Mouse (Mus musculus) thymus, postnatal 10 days (tissue): ENCODE results near the gene Oxct2a.
"Not testable (repeated sequence)": the region's sequence is repeated elsewhere in the genome, so short reads cannot be mapped to it uniquely, and the experiment has no call there.

Source experiments
- DNase-seq, 2 experiments: peaks; one replicate each; pipeline ENCODE4 v3.0.0; 2021; ENCODE audit warnings: low spot score in 2 of 2

Gene Oxct2a

DNA sequence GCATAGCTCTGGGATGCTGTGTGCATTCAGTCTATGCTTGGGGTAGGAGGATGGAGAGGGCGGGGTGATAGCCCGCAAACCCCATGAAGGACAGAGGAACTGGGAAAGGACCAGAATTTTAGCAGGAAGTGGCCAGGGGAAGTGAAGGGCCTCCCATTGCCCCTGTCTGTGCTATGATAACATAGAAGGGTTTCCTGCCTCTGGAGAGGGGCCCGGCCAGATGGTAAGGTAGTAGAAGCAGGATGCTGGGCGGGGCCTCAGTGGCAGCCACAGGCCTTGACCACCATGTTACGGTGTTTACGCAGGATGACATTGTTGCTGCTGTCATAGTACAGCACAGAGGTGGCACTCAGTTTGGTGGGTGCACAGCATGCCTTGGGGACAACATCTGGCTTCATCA, 10.4 kb downstream of the Oxct2a start:
- DNase-seq: no peak

DNA sequence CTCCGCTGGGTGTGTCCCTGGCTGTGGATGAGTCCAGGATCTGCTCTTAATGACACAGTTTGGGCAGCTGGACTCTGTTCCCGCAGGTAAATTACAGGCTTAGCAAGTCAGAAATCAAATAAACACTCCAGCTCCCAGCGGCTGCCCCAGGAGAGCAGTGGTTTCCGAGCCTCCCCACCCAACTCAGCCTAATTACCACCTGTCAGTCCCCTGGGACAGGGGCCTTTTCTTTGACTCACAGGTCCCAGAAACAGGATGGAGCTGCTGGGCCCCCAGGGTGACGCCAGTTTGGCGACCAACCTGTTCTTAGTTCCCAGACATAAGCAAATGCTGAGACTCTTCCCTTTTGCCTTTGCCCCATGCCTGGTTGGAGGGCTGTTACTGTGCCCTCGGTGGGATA, 11.6 kb downstream of the Oxct2a start:
- DNase-seq: no peak

DNA sequence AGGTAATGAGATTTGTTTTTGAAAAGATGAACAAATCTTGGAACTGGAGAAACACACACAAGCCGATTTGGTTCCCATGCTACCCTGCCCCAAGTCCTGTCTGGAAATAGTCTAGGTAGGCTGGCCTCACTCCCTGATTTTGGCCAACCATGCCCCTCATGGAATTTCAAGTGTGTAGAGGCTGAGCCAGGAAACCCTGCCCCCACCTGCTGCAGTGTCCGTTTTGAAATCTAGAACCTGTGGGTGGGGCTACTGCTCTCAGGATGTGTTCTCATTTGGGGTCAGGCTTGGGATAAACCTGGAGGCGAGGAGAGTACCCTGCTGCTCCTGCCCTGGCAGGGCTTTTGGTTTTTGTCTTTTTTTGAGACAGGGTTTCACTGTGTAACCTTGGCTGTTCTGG, 15.1 kb downstream of the Oxct2a start:
- no peak for DNase-seq

DNA sequence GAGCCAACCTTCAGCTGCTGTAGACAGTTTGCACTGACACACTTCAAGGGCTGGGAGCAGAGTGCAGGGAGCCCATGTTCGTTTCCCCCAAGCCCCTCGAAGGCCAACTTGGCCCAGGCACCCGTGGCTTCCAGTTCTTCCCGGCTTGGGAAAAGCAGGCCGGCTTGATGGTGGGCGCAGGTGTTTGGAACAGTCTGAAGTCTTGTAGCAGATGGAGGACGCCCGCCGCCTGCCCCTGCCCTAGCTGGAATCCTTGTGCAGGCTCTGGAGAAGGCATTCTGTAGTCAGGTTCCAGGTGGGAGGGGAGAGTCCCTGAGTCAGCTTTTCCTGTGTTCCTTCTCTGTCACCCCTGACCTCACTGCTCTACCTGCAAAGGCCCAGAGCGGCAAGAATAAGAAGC, 16.4 kb downstream of the Oxct2a start:
- DNase-seq: no peak

DNA sequence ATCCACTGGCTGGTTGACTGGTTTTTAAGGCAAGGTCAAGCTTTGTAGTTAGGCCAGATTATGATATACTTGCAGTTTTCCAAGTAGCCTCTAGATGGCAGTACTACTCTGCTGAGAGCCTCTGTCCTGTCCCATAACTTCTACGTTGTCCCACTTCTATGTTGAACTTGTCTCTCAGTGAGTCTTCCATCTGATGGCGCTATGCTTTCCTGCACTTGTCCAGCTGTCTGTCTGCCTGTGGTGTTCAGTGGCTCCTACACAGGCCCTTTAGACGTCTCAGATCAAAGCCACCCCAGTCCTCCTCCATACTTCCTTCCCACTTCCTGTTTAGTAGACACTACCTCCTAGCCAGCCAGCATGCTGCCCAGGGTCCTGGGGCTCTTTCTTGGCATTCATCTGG, 17.6 kb downstream of the Oxct2a start:
- peak in 1 of 2 experiments; percentile 27 for DNase-seq

DNA sequence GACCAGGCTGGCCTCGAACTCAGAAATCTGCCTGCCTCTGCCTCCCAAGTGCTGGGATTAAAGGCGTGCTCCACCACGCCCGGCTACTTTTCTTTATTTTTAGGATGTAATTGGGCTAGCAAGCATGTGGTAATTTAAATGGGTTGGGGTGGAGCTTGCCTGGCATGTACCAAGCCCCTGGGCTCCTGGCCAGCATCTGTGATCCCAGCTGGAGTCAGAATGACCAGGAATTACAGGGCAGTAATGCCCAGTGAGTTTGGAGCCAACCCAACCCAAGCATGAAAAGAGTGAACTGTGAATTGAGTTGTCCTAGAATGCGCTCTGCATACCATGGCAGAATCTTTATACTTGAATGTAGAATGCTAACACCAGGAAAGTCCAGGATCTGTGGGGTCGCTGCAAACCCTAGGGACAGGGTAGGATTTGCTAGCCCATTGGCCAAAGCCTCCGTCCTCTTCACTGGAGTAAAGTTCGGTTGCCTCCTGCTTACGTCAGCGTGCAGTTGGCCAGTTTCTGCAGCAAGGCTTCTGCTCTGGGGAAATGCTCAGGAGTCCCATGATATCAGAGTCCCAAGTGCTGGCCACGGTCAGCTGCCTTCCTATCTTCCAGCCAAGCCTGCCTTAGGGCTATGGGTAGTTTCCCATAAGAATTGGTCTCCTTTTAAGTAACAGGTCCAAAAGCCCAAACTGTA, 24.3 kb downstream of the Oxct2a start:
- DNase-seq: no peak

DNA sequence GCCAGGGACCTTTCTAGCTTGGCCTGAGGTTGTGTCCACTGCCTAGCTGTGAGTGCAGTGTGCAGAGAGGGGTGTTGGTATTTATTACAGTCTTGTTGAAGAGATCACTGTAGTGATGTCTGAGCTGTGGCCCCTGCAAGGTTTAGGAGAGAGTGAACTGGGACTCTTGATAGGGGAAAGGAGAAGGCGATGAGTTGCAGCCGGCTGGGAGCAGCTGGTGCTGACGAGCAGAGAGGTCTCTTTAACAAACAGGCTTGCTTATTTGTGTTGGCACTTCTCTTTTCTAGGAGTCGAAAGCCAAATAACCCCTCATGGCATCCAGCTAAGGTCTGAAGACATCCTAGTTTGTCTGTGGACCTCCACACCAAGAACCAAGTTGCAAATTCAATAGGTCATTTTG, 25.2 kb downstream of the Oxct2a start:
- no peak for DNase-seq

DNA sequence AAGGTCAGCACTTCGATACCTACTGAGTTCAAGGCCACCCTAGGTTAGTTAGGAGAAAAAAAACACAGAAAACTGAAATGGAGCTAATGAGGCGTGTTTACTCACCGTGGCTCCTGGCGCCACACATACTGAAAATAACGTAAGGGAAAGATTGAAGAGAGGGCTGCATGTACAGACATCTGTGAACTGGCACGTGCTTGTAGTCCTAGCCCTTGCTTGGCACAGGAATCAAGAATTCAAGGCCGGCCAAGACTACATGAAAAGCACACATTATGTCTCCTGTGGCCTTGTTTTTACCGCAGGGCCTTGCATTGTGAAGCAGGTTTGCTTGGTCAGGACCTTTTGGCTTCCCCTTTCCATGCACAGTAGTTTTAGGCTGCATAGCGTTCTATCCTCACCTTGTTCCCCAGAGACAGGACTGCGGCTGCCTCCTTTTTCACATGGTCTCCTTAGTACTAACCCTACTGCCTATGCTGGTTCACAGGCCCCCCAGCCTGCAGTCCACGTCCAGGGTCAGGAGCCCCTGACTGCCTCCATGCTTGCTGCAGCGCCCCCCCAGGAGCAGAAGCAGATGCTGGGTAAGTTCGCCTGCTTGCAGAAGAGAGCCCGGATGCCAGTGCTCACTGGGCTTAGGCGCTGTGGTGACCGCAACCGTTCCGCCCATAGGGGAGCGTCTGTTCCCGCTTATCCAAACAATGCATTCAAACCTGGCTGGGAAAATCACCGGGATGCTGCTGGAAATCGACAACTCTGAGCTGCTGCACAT, 26.1 kb downstream of the Oxct2a start:
- no peak for DNase-seq

DNA sequence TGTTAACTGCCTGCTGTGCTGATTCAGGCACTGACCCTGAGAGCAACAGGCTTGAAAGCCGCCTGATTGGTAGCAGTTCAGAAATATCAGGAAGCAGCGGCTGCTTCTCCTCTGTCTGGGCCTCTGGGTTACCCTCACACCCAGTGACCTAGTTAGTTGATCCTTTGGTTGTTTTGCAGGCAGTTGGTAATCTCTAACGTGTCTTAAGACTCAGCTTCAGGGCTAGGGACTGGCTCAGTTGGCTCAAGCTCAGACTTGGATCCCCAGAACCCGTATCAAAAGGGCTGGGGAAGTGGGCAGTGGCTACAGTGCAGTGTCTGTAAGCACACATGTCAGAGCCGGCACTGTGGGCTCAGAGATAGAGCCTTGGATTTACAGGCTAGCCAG, 27.3 kb downstream of the Oxct2a start:
- no peak for DNase-seq

DNA sequence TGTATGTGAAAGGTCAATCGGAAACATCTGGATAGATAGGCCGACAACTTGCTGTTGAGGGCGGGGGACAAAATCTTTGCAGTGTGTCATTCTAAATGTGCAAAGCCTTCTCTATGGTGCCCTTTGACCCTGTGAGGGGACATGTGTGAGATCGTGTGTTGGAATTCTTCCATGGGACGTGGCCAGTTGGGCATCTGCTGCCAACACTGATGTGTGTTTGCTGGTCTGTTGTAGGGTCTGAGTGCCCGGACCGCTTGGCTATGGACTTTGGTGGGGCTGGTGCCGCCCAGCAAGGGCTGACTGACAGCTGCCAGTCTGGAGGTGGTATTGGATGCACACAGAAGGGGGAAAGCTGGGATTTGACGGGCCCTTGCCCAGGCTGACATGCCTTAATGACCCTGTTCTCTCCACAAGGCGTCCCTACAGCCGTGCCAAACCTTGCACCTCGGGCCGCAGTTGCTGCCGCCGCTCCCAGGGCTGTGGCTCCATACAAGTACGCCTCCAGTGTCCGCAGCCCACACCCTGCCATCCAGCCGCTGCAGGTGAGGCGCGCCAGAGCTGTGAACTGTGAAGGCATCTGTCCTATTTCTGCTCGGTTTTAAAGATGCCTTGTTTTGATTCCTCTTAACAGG, 27.8 kb downstream of the Oxct2a start:
- DNase-seq: no peak

DNA sequence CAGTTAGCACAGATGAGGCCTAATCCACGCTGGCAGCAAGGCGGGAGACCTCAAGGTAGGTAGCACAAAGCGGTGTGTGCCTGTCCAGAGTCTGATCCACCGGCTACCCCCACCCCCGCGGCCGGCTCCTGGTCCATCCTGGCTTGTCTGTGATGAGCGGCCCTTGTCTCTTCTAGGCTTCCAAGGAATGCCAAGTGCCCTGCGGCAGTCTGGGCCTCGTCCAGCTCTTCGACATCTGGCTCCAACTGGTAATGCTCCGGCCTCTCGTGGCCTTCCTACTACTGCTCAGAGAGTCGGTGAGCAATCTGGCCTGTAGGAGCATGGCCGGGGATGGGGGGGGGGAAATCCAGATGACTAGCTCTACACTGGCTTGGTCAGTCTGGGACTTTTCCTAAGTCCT, 28.4 kb downstream of the Oxct2a start:
- DNase-seq: not testable (repeated sequence)

DNA sequence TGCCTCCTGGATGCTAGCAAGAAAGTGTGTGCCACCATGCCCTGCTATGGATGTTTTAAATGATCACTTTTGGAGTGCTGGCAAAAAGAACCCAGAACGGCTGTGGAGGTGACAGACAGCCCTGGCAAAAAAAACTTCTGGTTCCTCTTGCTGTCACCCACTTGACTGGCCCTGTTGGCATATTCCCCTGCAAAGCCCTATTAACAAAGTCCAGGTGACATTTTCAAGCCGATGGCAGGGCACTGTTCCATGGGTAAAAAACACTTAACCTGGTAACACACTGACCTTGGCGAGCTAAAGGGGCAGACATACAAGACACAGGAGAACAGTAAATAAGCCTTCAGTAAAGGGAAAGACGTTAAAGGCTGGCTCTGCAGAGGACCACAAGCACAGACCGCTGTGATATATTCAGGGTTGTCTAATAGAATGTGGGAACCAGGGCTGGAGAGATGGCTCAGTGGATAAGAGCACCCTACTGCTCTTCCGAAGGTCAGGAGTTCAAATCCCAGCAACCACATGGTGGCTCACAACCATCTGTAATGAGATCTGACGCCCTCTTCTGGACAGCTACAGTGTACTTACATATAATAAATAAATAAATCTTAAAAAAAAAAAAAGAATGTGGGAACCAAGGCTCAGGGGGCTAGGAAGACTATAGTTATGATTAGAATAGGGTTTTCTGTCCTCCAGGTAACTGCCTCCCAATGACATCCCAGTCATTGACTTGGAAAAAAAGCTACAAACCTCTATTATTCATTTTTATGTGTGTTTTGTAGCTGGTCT, 29.6 kb downstream of the Oxct2a start:
- DNase-seq: no peak

DNA sequence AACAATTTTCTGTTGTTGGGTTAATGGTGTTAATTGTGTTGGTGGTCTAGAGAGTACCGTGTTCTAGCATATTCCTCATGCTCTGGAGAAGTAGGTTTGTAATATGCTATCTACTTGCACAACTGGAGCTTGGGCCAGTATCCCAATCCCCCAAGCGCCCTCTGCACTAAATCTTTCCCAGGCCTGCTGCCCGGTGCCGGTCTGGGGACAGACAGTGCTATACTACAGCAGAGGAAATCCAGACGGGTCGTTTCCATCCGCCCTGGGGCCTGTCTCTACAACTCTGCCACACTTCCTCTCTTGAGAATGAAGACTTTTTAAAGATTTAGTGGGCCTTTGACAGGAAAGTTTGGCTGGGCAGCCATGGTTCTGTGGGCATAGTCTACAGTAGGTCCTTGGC, 30.4 kb downstream of the Oxct2a start:
- no peak for DNase-seq

DNA sequence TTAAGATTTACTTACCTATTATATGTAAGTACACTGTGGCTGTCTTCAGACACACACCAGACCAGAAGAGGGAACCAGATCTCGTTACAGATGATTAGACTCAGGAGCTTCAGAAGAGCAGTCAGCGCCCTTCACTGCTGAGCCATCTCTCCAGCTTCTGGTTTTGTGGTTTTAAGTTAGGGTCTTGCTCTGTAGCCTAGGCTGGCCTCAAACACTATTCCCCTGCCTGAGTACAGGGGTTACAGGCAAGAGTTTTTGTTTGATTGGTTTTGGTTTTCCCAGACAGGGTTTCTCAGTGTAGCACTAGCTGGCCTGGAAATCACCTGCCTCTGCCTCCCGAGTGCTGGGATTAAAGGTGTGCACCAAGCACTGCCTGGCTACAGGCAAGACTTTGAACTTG, 31.0 kb downstream of the Oxct2a start:
- DNase-seq: no peak

DNA sequence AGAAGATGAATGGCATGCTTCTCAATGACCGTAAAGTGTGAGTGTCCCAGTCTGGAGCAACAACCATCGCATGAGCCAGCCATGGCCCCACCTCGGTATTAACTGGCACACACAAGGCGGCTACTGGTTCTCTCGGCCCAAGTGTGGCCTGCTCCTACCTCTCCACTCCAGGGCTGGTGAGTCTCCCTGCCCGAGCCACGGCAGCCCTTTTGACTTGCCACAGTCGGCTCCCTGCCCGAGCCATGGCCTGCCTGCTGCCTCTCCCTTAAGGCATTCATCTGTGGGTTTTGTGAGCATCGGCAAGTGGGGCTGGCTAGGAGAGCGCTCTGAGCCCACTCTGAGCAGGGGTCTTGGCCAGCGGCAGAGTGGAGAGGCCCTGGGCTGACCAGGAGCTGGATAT, 34.4 kb downstream of the Oxct2a start:
- DNase-seq: no peak

DNA sequence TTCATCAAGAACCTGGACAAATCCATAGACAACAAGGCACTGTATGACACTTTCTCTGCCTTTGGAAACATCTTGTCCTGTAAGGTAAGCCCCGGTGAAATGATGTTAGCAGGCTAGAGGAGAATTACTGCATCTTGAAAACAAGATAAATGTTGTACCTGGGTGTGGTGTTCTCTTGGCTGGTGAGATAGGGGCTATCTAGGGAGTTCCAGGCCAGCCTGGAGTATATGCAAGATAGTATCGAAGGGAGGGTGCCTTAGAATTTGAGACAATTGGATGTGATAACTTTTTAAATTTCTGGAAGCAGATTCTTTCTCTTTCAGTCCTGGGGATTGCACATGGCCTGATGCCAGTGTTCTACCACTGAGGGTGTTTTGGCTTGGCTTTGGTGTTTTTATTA, 36.6 kb downstream of the Oxct2a start:
- no peak for DNase-seq

DNA sequence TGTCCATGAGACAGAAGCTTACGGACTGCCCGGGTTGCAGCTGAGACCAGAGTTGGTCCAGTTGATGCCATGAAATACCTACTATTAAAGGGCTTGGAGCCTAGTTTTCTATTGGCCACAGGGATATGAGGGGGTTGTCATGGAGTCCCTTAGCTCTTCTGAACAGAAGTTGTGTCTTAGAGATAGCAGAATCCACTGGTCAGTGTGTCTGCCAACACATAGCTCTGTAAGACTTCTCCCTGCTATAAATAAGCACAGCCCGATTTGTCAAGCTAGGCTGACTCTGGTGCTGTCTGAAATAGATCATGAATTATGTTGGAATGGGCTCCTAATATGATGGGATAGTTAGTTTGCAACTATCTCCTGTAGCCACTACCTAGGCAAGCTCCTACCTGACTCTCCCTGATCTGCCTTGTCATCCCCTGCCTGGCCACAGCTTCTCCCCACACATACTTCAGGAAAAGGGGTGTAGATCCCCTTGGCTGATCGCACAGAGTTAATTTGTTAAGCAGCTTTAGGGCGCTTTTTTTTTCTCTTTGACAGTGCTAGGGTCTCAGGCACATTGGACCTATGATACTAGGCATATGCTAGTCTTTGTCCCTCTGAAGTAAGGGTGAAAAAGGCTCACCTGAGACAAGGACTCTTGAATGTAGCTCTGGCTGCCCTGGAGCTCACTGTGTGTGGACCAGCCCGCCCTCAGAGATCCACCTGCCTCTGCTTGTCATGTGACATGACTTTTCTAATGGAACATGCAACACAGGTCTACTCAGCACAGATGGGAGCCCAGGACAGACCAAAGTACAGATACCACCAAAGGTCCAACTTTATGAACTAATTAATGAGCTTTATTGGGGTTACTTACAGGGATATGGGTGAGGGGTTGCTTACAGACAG, 38.5 kb downstream of the Oxct2a start:
- no peak for DNase-seq

DNA sequence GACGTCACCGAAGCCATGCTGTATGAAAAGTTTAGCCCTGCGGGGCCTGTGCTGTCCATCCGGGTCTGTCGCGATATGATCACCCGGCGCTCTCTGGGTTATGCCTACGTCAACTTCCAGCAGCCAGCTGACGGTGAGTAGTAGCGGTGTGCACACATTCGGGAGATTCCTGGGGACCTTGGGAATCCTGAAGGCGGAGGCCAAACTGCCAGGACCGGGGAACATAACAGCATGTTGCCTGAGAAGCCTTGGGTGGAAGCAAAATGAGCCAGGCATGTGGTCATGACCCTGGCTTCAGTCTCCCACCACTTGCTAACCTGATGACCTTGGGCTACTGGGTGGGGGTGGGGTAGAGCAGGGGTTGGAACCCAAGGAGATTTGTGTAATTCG, 39.8 kb downstream of the Oxct2a start:
- not testable (repeated sequence) for DNase-seq

DNA sequence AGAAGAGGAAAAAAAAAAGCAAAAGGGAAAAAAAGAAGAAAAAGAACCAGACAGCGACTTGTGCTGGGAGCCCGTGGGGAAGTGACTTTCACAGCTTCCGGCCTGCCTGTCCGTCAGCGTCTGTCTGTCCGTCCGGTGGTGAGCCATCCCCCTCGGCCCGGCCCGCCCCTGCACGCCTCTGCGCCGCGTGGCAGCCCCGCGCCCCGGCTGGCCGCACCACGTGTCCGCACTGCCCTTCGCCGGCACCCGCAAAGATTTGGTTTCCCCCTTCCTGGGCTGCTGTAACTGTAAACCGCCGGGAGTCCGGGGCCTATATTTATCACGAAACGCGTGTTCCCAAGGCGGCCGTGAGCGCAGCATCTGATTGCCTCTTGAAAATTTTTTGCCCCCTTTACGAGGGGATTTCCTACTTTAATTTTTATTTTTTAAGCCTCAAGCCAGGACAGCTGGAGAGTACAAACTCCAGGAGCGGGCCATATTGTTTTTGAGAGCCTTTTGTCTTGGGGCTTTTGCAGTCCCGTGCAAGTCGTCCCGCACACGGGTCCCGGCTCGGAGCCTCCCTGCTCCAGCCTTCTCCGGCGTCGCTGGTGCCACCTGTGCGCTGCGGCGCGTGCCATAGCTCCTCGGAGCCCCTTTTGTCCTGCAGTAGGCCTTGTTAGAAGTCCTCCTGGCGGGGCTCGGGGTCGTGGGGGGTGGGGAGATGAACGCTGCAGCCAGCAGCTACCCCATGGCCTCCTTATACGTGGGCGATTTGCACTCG, 40.3 kb downstream of the Oxct2a start:
- not testable (repeated sequence) for DNase-seq

DNA sequence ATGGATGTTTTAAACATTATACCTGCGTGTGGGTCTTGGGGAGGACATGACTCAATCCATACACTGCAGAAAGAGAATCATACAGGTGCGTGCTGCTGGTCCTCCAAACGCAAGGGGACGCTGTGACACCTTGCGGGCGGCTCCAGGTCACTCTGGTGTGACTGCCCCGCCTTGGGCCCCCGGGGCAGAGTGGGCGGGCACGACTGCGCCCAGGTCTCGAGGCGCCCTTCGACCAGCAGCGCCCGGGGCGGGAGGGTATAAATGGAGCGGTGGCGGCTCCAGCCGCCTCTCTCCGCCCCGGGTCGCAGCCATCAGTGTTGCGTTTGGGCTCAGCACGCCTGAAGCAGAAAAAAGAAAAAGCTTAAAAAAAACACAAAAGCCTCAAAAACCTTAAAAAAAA, 40.9 kb downstream of the Oxct2a start:
- peak; percentile 72 to 83 for DNase-seq

DNA sequence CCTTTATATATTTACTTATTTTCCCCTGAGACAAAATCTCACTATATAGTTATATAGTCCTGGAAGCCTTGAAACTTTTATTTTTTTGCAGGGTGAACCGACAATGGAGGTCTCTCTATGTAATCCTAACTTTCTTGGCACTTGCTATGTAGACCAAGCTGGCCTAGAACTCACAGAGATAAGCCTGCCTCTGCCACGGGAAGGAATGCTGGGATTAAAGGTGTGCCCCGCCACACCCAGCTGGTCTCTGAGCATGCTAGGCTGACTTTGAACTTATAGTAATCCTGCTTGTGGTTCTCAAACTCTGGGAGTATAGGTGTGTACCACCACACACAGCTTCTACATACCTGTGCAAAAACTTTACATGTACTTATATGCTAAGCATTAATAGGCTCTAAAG, 43.3 kb downstream of the Oxct2a start:
- no peak for DNase-seq
